Mouse (Mus musculus) liver, embryonic 15.5 days (tissue): Measurements from ENCODE around the gene Gpr31b. TPM values are rescaled to one million over a fixed set of nuclear protein-coding genes. Genes with fewer than 3 reads are reported as not detected.
"Not testable (repeated sequence)": the region's sequence is repeated elsewhere in the genome, so short reads cannot be mapped to it uniquely, and the experiment has no call there.

ENCODE experiments used
- ATAC-seq: fragments of 200-750 bp; cut with Nextera tagmentation; 2 replicates; pipeline ENCODE4 v1.8.0; 2017; ENCODE audit warnings: moderate number of reproducible peaks, mild to moderate bottlenecking, moderate library complexity; ENCODE audit not compliant: insufficient read depth
- H3K27ac ChIP-seq: fragments of 300-500 bp; sonication (generic); replicated peaks from 2 replicates; pipeline ENCODE4 v1.5.1; 2015; ENCODE audit warnings: mild to moderate bottlenecking, inconsistent platforms
- H3K27me3 ChIP-seq: fragments of 300-500 bp; sonication (generic); 2 replicates; pipeline ENCODE4 v1.6.1; 2015; ENCODE audit warnings: mild to moderate bottlenecking, inconsistent platforms
- H3K36me3 ChIP-seq: fragments of 300-500 bp; sonication (generic); replicated peaks from 2 replicates; pipeline ENCODE4 v1.6.1; 2015; ENCODE audit warnings: moderate library complexity, mild to moderate bottlenecking, inconsistent platforms
- H3K4me1 ChIP-seq: fragments of 300-500 bp; sonication (generic); replicated peaks from 2 replicates; pipeline ENCODE4 v1.6.1; 2015; ENCODE audit warnings: inconsistent platforms
- H3K4me2 ChIP-seq: fragments of 300-500 bp; sonication (generic); 2 replicates; pipeline ENCODE4 v1.6.1; 2015; ENCODE audit warnings: moderate library complexity, mild to moderate bottlenecking, inconsistent platforms
- H3K4me3 ChIP-seq: fragments of 300-500 bp; sonication (generic); replicated peaks from 2 replicates; pipeline ENCODE4 v1.5.1; 2015; ENCODE audit warnings: mild to moderate bottlenecking, inconsistent platforms
- H3K9ac ChIP-seq: fragments of 300-500 bp; sonication (generic); 2 replicates; pipeline ENCODE4 v1.6.1; 2015; ENCODE audit warnings: moderate library complexity, mild to moderate bottlenecking, inconsistent platforms
- H3K9me3 ChIP-seq: fragments of 300-500 bp; sonication (generic); replicated peaks from 2 replicates; pipeline ENCODE4 v1.6.1; 2016; ENCODE audit warnings: inconsistent platforms
- WGBS: fragments of 180-500 bp; shearing (Covaris S2); methylation state at CpG from one replicate; pipeline ENCODE4 v1.1.7; 2015; ENCODE audit warnings: mixed read lengths; ENCODE audit not compliant: insufficient replicate concordance; 5-methylcytosine and 5-hydroxymethylcytosine counted together
- polyA plus RNA-seq: library from polyadenylated mRNA; unstranded; fragments of >200 nt; fragmentation: Nextera tagmentation; extraction: Ambion mirVana; gene quantifications from 2 replicates; pipeline ENCODE4 v1.2.1, GENCODE M21; 2015

Gene Gpr31b
- polyA plus RNA-seq, 1 experiment from 2014 or later = not detected

DNA sequence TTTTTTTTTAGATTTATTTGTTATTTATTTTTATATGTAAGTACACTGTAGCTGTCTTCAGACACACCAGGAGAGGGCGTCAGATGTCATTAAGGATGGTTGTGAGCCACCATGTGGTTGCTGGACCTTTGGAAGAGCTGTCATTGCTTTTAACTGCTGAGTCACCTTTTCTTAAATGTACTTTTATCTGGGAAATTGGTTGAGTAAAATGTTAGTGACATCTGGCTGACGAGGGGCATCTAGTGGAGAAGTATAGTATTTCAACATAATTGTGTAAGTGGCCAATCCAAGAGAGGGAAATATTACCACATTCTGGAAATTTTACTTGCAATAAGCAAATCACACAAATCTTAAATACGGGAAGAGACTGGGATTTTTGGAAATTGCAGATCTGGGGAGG, 42.2 kb downstream of the Gpr31b start:
- 14% methylated on average over 3 of the region's 3 CpGs for WGBS
- no peak overlapping the region for H3K9ac ChIP-seq
- ATAC-seq = no peak

DNA sequence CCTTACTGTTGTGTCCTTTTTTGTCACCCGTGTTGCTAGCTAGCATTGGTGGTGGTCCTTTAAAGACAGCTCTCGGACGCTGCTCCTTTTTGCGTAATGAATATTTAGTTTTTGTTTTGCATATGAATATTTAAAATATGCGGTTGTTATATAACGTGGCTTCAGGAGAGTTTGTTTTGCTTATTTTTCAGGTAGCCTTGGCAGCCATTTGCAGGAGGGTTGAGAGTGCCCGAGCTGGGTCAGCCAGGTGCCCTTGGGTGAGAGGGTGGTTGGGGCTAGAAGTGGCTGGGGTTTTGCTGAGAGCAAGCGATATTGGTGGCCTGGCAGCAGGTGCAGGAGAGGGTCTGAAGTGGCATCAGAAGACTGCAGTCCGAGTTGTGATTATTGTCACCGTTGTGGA, 43.6 kb downstream of the Gpr31b start:
- Histone ChIP-seq H3K36me3 (peaks cover 29% of the 10 kb centered on the region), H3K9me3 (no peaks in the 10 kb centered on the region), H3K4me3 (peak overlapping the region; percentile 88), H3K27me3 (no peaks in the 10 kb centered on the region), H3K9ac (peak overlapping the region; percentile 88), H3K4me2 (peak overlapping the region; percentile 93), H3K4me1 (peaks cover 30% of the 10 kb centered on the region), H3K27ac (peak overlapping the region; percentile 94)
- no peak for ATAC-seq
- 2% methylated on average over 10 of the region's 10 CpGs for WGBS

More for the DNA sequence above, 42.2 kb downstream of the Gpr31b start:
- peaks cover 41% of the 10 kb centered on the region for H3K36me3 ChIP-seq
- H3K4me2 ChIP-seq = peak overlapping the region; percentile 93; the same call in 1 of the 2 replicates
- H3K27me3 ChIP-seq = no peaks in the 10 kb centered on the region
- no peak overlapping the region for H3K4me3 ChIP-seq
- H3K27ac ChIP-seq = no peak overlapping the region
- no peaks in the 10 kb centered on the region for H3K9me3 ChIP-seq
- H3K4me1 ChIP-seq = peaks cover 30% of the 10 kb centered on the region

DNA sequence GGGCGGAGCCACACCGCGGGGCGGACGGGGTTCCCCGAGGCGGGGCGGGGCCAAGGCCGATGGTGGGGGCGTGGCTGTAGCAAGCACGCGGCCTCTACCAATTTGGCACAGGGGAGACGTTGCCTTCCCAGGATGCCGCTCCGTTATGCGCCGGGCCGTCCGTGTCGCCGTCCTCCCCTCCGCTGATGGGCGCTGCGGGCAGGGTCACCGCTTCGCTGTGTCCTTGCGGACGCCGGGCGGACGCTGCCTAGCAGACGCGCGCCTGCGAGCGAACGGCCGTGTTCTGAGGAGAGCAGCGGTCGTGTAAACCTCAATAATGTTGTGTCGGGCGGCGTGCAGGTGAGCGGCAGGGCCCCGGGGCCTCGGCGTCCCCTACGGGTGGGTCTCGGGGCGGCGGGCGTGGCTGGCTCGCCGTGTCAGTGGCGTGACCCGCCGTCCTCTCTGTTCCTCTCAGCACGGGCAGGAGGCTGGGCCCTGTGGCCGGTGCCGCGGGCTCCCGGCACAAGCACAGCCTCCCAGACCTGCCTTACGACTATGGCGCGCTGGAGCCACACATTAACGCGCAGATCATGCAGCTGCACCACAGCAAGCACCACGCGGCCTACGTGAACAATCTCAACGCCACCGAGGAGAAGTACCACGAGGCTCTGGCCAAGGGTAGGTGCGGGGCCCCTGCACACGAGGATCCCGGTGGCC, 44.2 kb downstream of the Gpr31b start:
- H3K9ac ChIP-seq = peak overlapping the region; percentile 88
- H3K4me3 ChIP-seq = peak overlapping the region; percentile 88
- peak overlapping the region; percentile 94 for H3K27ac ChIP-seq
- H3K4me1 ChIP-seq = peaks cover 30% of the 10 kb centered on the region
- under 1% methylated on average over 76 of the region's 76 CpGs for WGBS
- ATAC-seq = peak; percentile 99
- peak overlapping the region; percentile 93 for H3K4me2 ChIP-seq
- no peaks in the 10 kb centered on the region for H3K27me3 ChIP-seq
- H3K9me3 ChIP-seq = no peaks in the 10 kb centered on the region
- peaks cover 22% of the 10 kb centered on the region for H3K36me3 ChIP-seq

DNA sequence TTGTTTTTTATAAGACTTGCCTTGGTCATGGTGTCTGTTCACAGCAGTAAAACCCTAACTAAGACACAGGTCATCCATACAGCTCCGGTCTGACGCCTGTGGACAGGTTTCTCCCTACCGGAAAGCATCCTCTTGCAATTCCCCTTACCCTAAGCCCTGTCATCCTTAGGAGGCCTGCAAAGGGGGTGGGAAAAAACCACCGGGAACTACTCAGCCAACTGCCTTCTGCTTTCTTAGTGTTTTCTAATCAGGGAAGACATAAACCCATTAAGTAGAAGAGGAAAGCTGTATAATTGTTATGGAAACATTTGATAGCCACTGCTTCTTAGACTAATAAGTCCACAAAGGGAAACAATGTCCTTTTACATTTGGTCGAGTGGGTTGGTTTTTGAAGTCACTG, 45.1 kb downstream of the Gpr31b start:
- Histone ChIP-seq H3K9me3 (no peaks in the 10 kb centered on the region), H3K4me2 (peak overlapping the region; percentile 93), H3K27me3 (no peaks in the 10 kb centered on the region), H3K4me3 (peak overlapping the region; percentile 88), H3K9ac (0 out of 2 replicates have a peak overlapping the region, but pooled peaks have one; percentile 6), H3K27ac (no peak overlapping the region), H3K4me1 (peaks cover 30% of the 10 kb centered on the region), H3K36me3 (peaks cover 15% of the 10 kb centered on the region)
- 55% methylated on average over 5 of the region's 5 CpGs for WGBS
- ATAC-seq = no peak

DNA sequence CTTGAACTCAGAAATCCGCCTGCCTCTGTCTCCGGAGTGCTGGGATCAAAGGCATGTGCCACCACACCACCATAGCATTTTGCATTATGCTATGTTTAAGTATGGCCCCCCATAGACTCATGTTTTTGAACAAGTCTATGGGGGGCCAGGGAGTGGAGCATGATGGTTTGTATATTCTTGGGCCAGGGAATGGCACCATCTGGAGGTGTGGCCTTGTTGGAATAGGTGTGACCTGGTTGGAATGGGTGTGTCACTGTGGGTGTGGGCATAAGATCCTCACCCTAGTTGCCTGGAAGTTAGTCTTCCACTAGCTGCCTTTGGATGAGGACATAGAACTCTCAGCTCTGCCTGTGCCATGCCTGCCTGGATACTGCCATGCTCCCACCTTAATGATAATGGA, 45.5 kb downstream of the Gpr31b start, which contains the start of gene Sod2:
Gene Sod2, plus strand, starts transcription at position 301 of the 400 bp plus-strand sequence.
- H3K9me3 ChIP-seq, H3K27me3 ChIP-seq, ATAC-seq: not testable (repeated sequence)
- peaks cover 11% of the 10 kb centered on the region; the same call in 1 of the 2 replicates for H3K36me3 ChIP-seq
- H3K4me3 ChIP-seq = peak within 1 kb of the TSS; percentile 88
- H3K27ac ChIP-seq = peak within 1 kb of the TSS; percentile 94
- 92% methylated on average over 2 of the region's 2 CpGs for WGBS
- peaks cover 30% of the 10 kb centered on the region for H3K4me1 ChIP-seq
- 0 out of 2 replicates have a peak within 1 kb of the TSS, but pooled peaks have one; percentile 6 for H3K9ac ChIP-seq
- H3K4me2 ChIP-seq = peak within 1 kb of the TSS; percentile 93

DNA sequence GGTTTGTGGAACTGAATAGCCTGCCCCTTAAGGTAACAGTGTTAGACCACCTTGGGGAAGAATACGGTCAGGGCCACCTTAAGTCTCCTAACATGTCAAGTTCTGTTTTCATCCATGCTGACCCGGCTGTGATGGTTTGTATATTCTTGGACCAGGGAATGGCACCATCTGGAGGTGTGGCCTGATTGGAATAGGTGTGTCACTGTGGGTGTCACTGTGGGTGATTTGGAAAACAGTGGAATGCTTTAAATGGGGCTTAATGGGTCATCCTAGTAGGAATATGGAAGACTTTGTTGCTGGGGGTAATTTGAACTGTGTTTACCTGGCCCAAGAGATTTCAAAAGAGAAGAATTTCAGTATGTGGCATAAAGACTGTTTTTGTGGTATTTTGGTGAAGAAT, 47.7 kb downstream of the Gpr31b start:
- not testable (repeated sequence) for H3K27ac ChIP-seq, H3K36me3 ChIP-seq, H3K4me2 ChIP-seq, ATAC-seq, H3K9ac ChIP-seq, H3K27me3 ChIP-seq, H3K4me3 ChIP-seq, H3K9me3 ChIP-seq
- WGBS = 58% methylated on average over 2 of the region's 2 CpGs
- peaks cover 24% of the 10 kb centered on the region for H3K4me1 ChIP-seq

DNA sequence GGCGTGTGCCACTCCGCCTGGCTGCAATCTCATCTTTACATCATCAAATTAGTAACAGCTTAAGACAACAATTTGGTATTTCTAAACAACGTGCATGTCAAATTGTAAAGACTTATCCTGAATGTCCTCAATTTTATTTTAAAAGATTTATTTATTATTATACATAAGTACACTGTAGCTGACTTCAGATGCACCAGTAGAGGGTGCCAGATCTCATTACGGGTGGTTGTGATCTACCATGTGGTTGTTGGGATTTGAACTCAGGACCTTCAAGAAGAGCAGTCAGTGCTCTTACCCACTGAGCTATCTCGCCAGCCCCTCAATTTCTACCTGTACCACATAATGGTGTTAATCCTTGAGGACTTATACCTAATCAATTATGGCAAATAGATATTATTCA, 49.9 kb downstream of the Gpr31b start:
- not testable (repeated sequence) for H3K4me2 ChIP-seq, H3K27me3 ChIP-seq, H3K36me3 ChIP-seq, H3K9ac ChIP-seq, ATAC-seq, H3K27ac ChIP-seq, H3K9me3 ChIP-seq, H3K4me3 ChIP-seq, H3K4me1 ChIP-seq
- 76% methylated on average over 5 of the region's 5 CpGs for WGBS

Other genes with a start within 250 kb of the Gpr31b start
- 0.17 and 0.33 TPM in 2 replicates for gene Mas1, start 184.2 kb downstream of the Gpr31b start, polyA plus RNA-seq
- gene Mrgprh, start 176.3 kb downstream of the Gpr31b start, polyA plus RNA-seq = not detected in 2 replicates
- 0.40 and 0.45 TPM in 2 replicates for gene Pnldc1, start 142.1 kb downstream of the Gpr31b start, polyA plus RNA-seq
- gene Tcp1, start 136.6 kb downstream of the Gpr31b start, polyA plus RNA-seq = 185 and 211 TPM in 2 replicates
- 86.0 and 95.2 TPM in 2 replicates for gene Mrpl18, start 136.0 kb downstream of the Gpr31b start, polyA plus RNA-seq
- 10.0 and 13.2 TPM in 2 replicates for gene Acat3, start 111.7 kb downstream of the Gpr31b start, polyA plus RNA-seq
- 93.7 and 101 TPM in 2 replicates for gene Acat2, start 91.5 kb downstream of the Gpr31b start, polyA plus RNA-seq
- gene Wtap, start 58.1 kb downstream of the Gpr31b start, polyA plus RNA-seq = 37.1 and 41.9 TPM in 2 replicates
- 113 and 120 TPM in 2 replicates for gene Sod2, start 45.5 kb downstream of the Gpr31b start, polyA plus RNA-seq
- not detected in 2 replicates for gene Tcp10b, start 8.8 kb upstream of the Gpr31b start, polyA plus RNA-seq
- not detected in 2 replicates for gene Unc93a, start 79.5 kb upstream of the Gpr31b start, polyA plus RNA-seq
- gene Smok2a, start 168.9 kb upstream of the Gpr31b start, polyA plus RNA-seq = not detected in 2 replicates
- not detected in 2 replicates for gene Smok2b, start 178.0 kb upstream of the Gpr31b start, polyA plus RNA-seq